Mouse (Mus musculus) ovary, postnatal 36 days (tissue): ENCODE data around the gene Uchl3.

ENCODE experiments used
- DNase-seq: peaks from one replicate; pipeline ENCODE4 v3.0.0; 2022; ENCODE audit warnings: low spot score, mixed read lengths

Uchl3 gene

GRCm38 (mm10) chr14:101653581-101654525 is at the start of gene Uchl3:
Uchl3 (plus strand) TSS chr14:101653967.
- DNase-seq, result peak; percentile 95

- DNase-seq, result no peak
Observed at GRCm38 (mm10) chr14:101605843-101606242, 47.9 kb upstream of the Uchl3 start.

GRCm38 (mm10) chr14:101607631-101608518 is 45.9 kb upstream of the Uchl3 start:
- DNase-seq, result peak; percentile 47

- DNase-seq, result peak; percentile 88
Observed at GRCm38 (mm10) chr14:101608519-101609368, 45.0 kb upstream of the Uchl3 start, which contains the start of gene Tbc1d4. Tbc1d4 (minus strand) TSS chr14:101609191.

- no peak for DNase-seq
Observed at GRCm38 (mm10) chr14:101610701-101611100, 43.1 kb upstream of the Uchl3 start.

GRCm38 (mm10) chr14:101613206-101613605 is 40.6 kb upstream of the Uchl3 start:
- no peak for DNase-seq

- DNase-seq, result no peak
Observed at GRCm38 (mm10) chr14:101616178-101616577, 37.6 kb upstream of the Uchl3 start.

GRCm38 (mm10) chr14:101617680-101618079 is 36.1 kb upstream of the Uchl3 start:
- DNase-seq, result no peak

GRCm38 (mm10) chr14:101630548-101630947 is 23.2 kb upstream of the Uchl3 start:
- DNase-seq, result no peak

GRCm38 (mm10) chr14:101635765-101636164 is 18.0 kb upstream of the Uchl3 start:
- DNase-seq, result no peak

GRCm38 (mm10) chr14:101637381-101637780 is 16.4 kb upstream of the Uchl3 start:
- no peak for DNase-seq

- DNase-seq, result peak; percentile 88
Observed at GRCm38 (mm10) chr14:101640153-101640843, 13.5 kb upstream of the Uchl3 start, which contains the start of gene Commd6. Commd6 (minus strand) TSS chr14:101640686.

GRCm38 (mm10) chr14:101644948-101645347 is 8.8 kb upstream of the Uchl3 start:
- peak; percentile 12 for DNase-seq

GRCm38 (mm10) chr14:101650551-101650950 is 3.2 kb upstream of the Uchl3 start:
- DNase-seq, result no peak

GRCm38 (mm10) chr14:101652571-101652970 is 1.2 kb upstream of the Uchl3 start:
- no peak for DNase-seq

GRCm38 (mm10) chr14:101654526-101654909 is 751 bp downstream of the Uchl3 start:
- DNase-seq, result no peak

- no peak for DNase-seq
Observed at GRCm38 (mm10) chr14:101656307-101656706, 2.5 kb downstream of the Uchl3 start.

GRCm38 (mm10) chr14:101661654-101662412 is 8.1 kb downstream of the Uchl3 start:
- DNase-seq, result no peak

- DNase-seq, result no peak
Observed at GRCm38 (mm10) chr14:101664274-101664673, 10.5 kb downstream of the Uchl3 start.

- DNase-seq, result no peak
Observed at GRCm38 (mm10) chr14:101666056-101666455, 12.3 kb downstream of the Uchl3 start.
